Mouse (Mus musculus) cerebral cortex, adult 2 months (tissue): ENCODE measurements around the gene Elac2.

Experiments used
- WGBS: fragments of 180-500 bp; shearing (Covaris S2); methylation state at CpG from one replicate; pipeline ENCODE4 v1.1.7; 2018; 5-methylcytosine and 5-hydroxymethylcytosine counted together

The Elac2 gene

DNA sequence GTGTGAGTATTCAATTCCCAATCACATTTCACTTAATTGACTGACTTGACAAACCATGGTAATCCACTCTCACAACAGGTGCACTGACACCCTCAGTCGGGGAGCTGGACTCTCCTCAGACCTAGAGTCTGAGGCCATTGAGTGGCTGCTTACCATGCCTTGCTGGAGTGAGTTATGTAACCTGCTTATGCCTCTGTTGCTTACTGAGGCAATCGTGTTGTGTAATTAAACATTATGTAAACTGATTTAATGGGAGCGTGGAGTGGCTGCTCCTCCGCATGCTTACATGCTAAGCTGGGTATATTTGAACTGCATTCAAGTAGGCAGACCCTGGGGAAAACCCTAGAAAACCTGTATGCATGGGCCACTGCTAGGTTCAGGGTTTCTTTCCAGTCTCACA is 41.9 kb downstream of the Elac2 start:
- 77% methylated on average over 4 of the region's 4 CpGs for WGBS

DNA sequence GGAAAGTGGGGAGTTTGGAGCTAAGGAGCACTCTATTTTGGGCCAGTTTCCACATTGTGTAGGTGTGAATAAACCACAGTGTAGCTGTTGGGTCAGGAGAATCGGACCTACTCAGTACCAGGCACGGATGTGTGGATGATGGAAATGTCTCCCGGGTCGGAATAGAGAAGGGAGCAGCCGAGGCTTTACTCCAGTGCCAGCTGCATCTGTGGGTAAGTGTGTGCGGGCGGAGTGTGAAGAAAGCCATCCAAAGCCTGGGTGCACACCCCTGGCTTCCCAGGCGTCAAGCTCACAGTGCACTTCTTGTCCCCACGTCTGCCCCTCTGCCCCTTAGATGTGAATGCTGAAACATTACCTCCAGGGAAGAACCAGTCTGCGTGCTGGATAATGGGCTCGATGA is 43.9 kb downstream of the Elac2 start:
- 62% methylated on average over 11 of the region's 11 CpGs for WGBS

DNA sequence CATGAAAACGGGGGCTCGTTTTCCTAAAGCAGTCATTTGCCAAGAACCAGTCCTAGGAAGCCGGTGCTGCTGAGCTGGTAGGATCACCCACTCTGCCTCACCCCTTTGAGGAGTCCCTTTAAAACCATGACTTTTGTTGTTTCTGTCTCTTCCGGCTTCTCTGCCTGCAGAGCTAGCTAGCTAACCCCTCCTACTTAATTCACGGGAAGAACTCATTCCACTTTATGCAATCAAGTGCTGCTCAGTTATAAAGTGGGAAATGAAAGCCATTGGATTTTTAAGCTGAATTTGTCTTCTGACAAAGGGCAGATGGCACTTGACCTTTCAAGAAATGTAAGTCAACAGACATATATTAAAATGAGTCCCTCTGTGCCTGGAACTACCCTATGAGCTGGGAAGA is 49.2 kb downstream of the Elac2 start:
- 58% methylated on average over 5 of the region's 5 CpGs for WGBS

DNA sequence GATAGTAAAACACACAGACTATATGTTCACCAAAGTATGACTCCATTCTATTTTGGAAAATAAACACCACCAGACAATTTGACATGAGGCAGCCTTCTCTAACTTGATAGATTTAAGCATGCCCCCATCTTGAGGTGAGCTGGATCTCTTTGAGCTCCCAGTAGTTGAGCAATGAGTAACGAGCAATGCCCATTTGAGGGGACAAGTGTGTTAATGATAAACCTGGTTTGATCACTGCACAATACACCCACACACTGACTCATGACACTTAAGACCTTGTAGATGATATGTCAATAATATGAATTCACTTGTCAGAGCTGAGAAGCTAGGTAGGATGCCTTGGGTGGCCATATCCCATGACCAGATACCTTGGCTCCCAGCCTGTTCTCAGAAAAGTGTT is 51.4 kb downstream of the Elac2 start:
- WGBS, result 89% methylated on average over 1 of the region's 1 CpGs

DNA sequence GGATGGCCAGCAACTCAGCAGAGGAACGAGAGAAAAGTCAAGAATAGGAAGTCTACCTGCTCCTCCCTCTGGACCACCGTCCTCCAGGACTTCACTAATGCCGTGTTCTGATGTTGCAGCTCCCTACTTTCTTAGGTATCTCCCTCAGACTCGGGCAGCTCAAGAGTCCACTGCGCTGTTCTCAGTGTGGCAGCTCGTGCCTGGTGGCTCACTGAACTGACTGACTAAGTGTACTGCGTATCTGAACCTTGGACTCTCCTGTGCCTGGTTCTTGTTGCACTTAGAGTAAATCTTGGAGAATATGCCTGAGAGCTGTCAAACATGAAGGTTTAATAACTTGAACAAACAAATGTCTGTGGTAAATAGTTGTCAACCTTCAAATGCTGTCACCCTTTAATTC is 53.4 kb downstream of the Elac2 start:
- 94% methylated on average over 7 of the region's 7 CpGs for WGBS

DNA sequence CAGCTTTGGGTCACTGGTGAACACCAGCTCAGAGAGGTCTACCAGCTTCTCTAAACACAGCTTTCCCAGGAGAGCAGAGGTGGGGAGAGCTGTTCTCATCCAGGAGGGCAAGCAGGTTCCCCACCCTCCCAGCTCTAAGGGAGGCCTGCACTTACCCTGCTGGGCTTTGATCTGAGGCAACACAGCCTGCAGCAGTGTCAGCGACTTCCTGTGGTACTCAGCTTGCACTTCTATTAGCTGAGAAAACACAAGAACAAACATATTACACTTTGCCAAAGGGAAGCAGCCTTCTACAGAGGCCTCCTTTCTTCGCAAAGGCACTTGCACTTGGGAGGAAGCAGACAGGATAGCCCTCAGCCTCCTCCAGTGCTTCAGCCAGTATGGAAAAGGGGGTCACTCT is 60.2 kb downstream of the Elac2 start:
- 72% methylated on average over 2 of the region's 2 CpGs for WGBS

DNA sequence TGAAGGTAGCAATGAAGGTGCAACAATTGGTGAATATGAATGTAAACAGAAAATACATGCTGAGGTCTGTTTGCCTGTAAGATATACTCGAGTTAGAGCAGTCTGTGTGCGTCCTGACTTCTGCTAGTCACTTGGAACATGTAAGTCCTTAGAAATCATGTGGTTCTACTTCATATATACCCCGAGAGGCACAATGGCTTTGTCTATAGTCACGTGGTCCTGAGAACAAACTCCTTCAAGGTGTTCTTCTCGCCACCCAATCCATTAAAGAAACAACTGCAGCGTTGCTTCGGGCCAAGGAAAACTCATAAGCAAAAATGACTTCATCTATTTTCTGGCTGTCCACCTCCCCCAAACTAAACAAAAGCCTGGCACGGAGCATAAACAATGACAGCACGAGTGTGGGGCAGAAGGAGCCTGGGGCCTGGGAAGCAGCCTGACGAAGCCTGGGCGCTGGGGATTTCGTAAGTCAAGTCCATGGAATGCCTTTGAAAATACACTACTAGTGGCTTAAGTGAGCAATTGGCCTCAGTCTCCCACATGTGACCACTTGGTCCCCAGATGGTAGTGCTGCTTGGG is 60.8 kb downstream of the Elac2 start:
- WGBS, result 61% methylated on average over 12 of the region's 12 CpGs

DNA sequence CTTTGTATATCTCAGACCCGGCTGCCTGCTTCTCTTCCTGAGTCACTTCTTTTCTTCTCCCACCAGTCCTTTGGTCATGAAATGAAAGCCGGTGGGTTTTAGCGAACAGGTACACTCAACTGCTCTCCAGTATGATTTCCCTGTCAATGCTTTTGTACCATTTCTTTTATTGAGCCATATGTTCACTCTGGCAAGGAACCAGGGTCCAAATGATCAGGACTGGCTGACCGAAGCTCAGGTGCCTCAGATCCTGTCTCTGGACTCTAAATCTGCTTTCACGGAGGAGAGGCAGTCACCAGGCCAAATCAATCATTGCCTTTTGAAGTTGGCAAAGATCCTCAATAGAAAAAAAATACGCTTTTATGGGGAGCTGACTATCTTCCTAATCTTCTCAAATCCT is 61.7 kb downstream of the Elac2 start:
- 76% methylated on average over 6 of the region's 6 CpGs for WGBS

DNA sequence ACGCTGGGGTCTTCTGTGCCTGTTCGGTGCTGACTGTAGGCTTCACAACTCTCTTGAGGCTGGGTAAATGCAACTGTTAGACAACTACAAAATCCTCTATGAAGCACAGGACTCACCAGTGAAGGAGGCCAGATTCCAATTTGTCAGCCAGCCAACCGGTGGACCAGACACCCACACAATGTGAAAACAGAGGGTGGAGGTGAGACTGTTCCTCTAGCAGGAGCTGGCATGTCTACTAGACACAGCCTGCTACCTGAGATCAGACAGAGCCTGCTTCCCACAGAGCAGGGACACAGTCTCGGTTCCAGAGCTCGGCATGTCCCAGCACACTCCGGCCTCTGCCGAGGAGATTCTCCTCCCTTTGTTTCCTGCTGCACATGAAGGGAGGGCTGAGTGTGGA is 70.3 kb downstream of the Elac2 start:
- WGBS, result 58% methylated on average over 7 of the region's 7 CpGs

DNA sequence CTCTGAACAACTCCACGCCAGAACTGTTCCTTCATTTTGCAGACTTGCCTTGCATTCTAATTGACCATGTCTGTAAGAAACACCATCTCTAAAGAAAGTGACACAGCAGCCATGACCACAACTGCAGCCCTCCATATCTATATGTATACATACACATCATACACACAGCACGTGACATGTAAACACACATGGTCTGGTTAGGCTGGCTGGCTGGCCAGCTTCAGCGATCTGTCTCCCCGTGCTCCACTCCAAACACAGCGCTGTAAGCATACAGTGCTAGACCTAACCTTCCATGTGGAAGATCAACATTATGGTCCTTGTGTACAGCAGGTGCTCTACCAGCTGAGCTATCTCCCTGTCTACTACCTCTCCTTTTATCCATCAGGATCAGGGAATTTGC is 72.0 kb downstream of the Elac2 start:
- 92% methylated on average over 5 of the region's 5 CpGs for WGBS
